Mouse (Mus musculus) C2C12 (cell line): ENCODE measurements at regions not wholly inside any gene's neighbourhood (a gene's known extent, or its start where the extent isn't known, plus 50 kb on each side); places are given as distances from the start of the nearest gene placed in this dataset.

Source experiments
- H3K27me3 ChIP-seq: one replicate; pipeline ENCODE4 v1.6.1; 2011; ENCODE audit not compliant: control insufficient read depth, insufficient read depth, insufficient read length
- H3K36me3 ChIP-seq: one replicate; pipeline ENCODE4 v1.6.1; 2011; ENCODE audit not compliant: control insufficient read depth, insufficient read depth
- H3K4me3 ChIP-seq: one replicate; pipeline ENCODE4 v1.5.1; 2011; ENCODE audit warnings: mild to moderate bottlenecking, control low read depth; ENCODE audit not compliant: poor library complexity, insufficient read depth, severe bottlenecking
- H3K79me2 ChIP-seq: one replicate; pipeline ENCODE4 v1.6.1; 2011; ENCODE audit not compliant: control insufficient read depth, insufficient read depth
- H3K79me3 ChIP-seq: one replicate; pipeline ENCODE4 v1.6.1; 2011; ENCODE audit warnings: low read depth, control low read depth
- H3ac ChIP-seq: one replicate; pipeline ENCODE3; 2011; ENCODE audit warnings: low read depth; ENCODE audit not compliant: control insufficient read depth, insufficient read length
- CEBPB ChIP-seq: IDR thresholded peaks from one replicate; pipeline ENCODE4 v1.6.1; 2011; ENCODE audit warnings: low read depth, mild to moderate bottlenecking, control low read depth, moderate library complexity
- CTCF ChIP-seq: IDR thresholded peaks from one replicate; pipeline ENCODE4 v1.5.1; 2011; ENCODE audit not compliant: control insufficient read depth, insufficient read depth, insufficient read length
- FOSL1 ChIP-seq: IDR thresholded peaks from one replicate; pipeline ENCODE4 v1.8.0; 2011; ENCODE audit warnings: mild to moderate bottlenecking, low read length; ENCODE audit not compliant: poor library complexity, insufficient read depth, severe bottlenecking
- MAX ChIP-seq: IDR thresholded peaks from one replicate; pipeline ENCODE4 v1.6.1; 2011; ENCODE audit warnings: mild to moderate bottlenecking, control low read depth
- MYOD1 ChIP-seq: IDR thresholded peaks from one replicate; pipeline ENCODE4 v1.6.1; 2011; ENCODE audit warnings: low read depth; ENCODE audit not compliant: control insufficient read depth, insufficient read length
- MYOG ChIP-seq: IDR thresholded peaks from one replicate; pipeline ENCODE4 v1.6.1; 2011; ENCODE audit not compliant: control insufficient read depth, insufficient read length; ENCODE audit errors: extremely low read depth
- USF1 ChIP-seq: IDR thresholded peaks from one replicate; pipeline ENCODE4 v1.6.1; 2011; ENCODE audit warnings: low read depth, mild to moderate bottlenecking, control low read depth, moderate library complexity

- H3K4me3 ChIP-seq, result no peak overlapping the region
- no peaks in the 10 kb centered on the region for H3K27me3 ChIP-seq
- no peaks in the 10 kb centered on the region for H3K36me3 ChIP-seq
- no peak for TF ChIP-seq MYOG
- TF ChIP-seq FOSL1, result no peak
- no peaks in the 10 kb centered on the region for H3K79me2 ChIP-seq
- no peak overlapping the region for H3ac ChIP-seq
- H3K79me3 ChIP-seq, result no peaks in the 10 kb centered on the region
Observed at GRCm38 (mm10) chr2:129895369-129895768, 95.1 kb downstream of the Stk35 start.

- Histone ChIP-seq H3K27me3 (no peaks in the 10 kb centered on the region), H3K36me3 (no peaks in the 10 kb centered on the region), H3K4me3 (no peak overlapping the region), H3ac (no peak overlapping the region), H3K79me3 (no peaks in the 10 kb centered on the region), H3K79me2 (no peaks in the 10 kb centered on the region)
- TF ChIP-seq MAX (no peak), CTCF (no peak), USF1 (no peak), MYOG (no peak), CEBPB (no peak), FOSL1 (no peak), MYOD1 (no peak)
Observed at GRCm38 (mm10) chr2:129896696-129897095, 96.4 kb downstream of the Stk35 start.

GRCm38 (mm10) chr2:129903383-129904135, 103.2 kb downstream of the Stk35 start:
- H3K27me3 ChIP-seq, result peaks cover 2% of the 10 kb centered on the region
- no peak overlapping the region for H3ac ChIP-seq
- no peaks in the 10 kb centered on the region for H3K79me2 ChIP-seq
- H3K79me3 ChIP-seq, result no peaks in the 10 kb centered on the region
- no peak overlapping the region for H3K4me3 ChIP-seq
- TF ChIP-seq CTCF (no peak), MYOG (no peak), MYOD1 (no peak), CEBPB (no peak), MAX (no peak), FOSL1 (no peak), USF1 (no peak)
- H3K36me3 ChIP-seq, result no peaks in the 10 kb centered on the region

GRCm38 (mm10) chr2:129904753-129905152, 104.4 kb downstream of the Stk35 start:
- no peaks in the 10 kb centered on the region for H3K79me2 ChIP-seq
- no peak overlapping the region for H3ac ChIP-seq
- TF ChIP-seq CEBPB (no peak), MYOG (no peak), CTCF (no peak)
- H3K36me3 ChIP-seq, result no peaks in the 10 kb centered on the region
- H3K4me3 ChIP-seq, result no peak overlapping the region
- H3K79me3 ChIP-seq, result no peaks in the 10 kb centered on the region
- H3K27me3 ChIP-seq, result peaks cover 11% of the 10 kb centered on the region

- no peaks in the 10 kb centered on the region for H3K79me2 ChIP-seq
- no peaks in the 10 kb centered on the region for H3K36me3 ChIP-seq
- peaks cover 15% of the 10 kb centered on the region for H3K27me3 ChIP-seq
- H3ac ChIP-seq, result no peak overlapping the region
- no peaks in the 10 kb centered on the region for H3K79me3 ChIP-seq
- H3K4me3 ChIP-seq, result no peak overlapping the region
- no peak for TF ChIP-seq MYOG
- TF ChIP-seq CTCF, result no peak
- TF ChIP-seq USF1, result no peak
Observed at GRCm38 (mm10) chr2:129908701-129909425, 103.3 kb upstream of the Tgm3 start.

- H3K4me3 ChIP-seq, result no peak overlapping the region
- H3ac ChIP-seq, result no peak overlapping the region
- H3K79me3 ChIP-seq, result no peaks in the 10 kb centered on the region
- H3K36me3 ChIP-seq, result no peaks in the 10 kb centered on the region
- H3K27me3 ChIP-seq, result peaks cover 20% of the 10 kb centered on the region
- TF ChIP-seq CTCF (no peak), CEBPB (no peak), FOSL1 (no peak), USF1 (no peak), MAX (no peak), MYOD1 (no peak), MYOG (no peak)
- H3K79me2 ChIP-seq, result no peaks in the 10 kb centered on the region
Observed at GRCm38 (mm10) chr2:129911203-129911921, 100.8 kb upstream of the Tgm3 start.
